Mouse (Mus musculus) MEL (cell line): ENCODE results near the gene Ccdc96.

Experiments used
- CTCF ChIP-seq, 3 experiments: IDR thresholded peaks in 2 of 3; conservative IDR thresholded peaks in 1 of 3; 2 replicates each; pipeline ENCODE4 v1.5.1; 2011 to 2012; ENCODE audit warnings: low read length in 3 of 3, low read depth in 2 of 3, mild to moderate bottlenecking in 2 of 3, improper control_type of control experiment in 1 of 3, inconsistent platforms in 1 of 3, mixed read lengths in 1 of 3, moderate library complexity in 1 of 3; ENCODE audit not compliant: control insufficient read depth in 1 of 3, insufficient read depth in 1 of 3, poor library complexity in 1 of 3, severe bottlenecking in 1 of 3
- ETS1 ChIP-seq: IDR thresholded peaks from 2 replicates; pipeline ENCODE4 v1.6.1; 2012; ENCODE audit warnings: low read depth, mild to moderate bottlenecking, inconsistent platforms, low read length, improper control_type of control experiment, moderate library complexity
- HCFC1 ChIP-seq: IDR thresholded peaks from 2 replicates; pipeline ENCODE4 v1.6.1; 2012; ENCODE audit warnings: low read depth, mild to moderate bottlenecking, inconsistent platforms, low read length, improper control_type of control experiment, moderate library complexity
- SIN3A ChIP-seq: IDR thresholded peaks from 2 replicates; pipeline ENCODE4 v1.6.1; 2012; ENCODE audit warnings: low read length, improper control_type of control experiment, inconsistent platforms
- USF2 ChIP-seq, 2 experiments: IDR thresholded peaks; 2 replicates each; pipeline ENCODE4 v1.6.1; 2011 to 2012; ENCODE audit warnings: improper control_type of control experiment in 2 of 2, low read length in 2 of 2, borderline replicate concordance in 1 of 2, inconsistent platforms in 1 of 2, low read depth in 1 of 2, mild to moderate bottlenecking in 1 of 2; ENCODE audit not compliant: insufficient read depth in 1 of 2

- TF ChIP-seq SIN3A (no peak), HCFC1 (no peak), USF2 (IDR thresholded peaks at IDR 0.05; ENCODE audit: borderline replicate concordance in 1 of 2, insufficient read depth in 1 of 2, low read depth in 1 of 2, low read length in 2 of 2) (no peak), ETS1 (no peak), CTCF (IDR thresholded peaks at IDR 0.05 in 2 of 3, conservative IDR thresholded peaks at IDR 0.05 in 1 of 3; ENCODE audit: control insufficient read depth in 1 of 3, insufficient read depth in 1 of 3, low read depth in 2 of 3, low read length in 3 of 3, poor library complexity in 1 of 3, severe bottlenecking in 1 of 3) (no peak)
Observed at GRCm38 (mm10) chr5:36446166-36446890, 38.1 kb upstream of the Ccdc96 start.
